Mouse (Mus musculus): Measurements from ENCODE around the gene Pds5b.
"Not testable (repeated sequence)": the region's sequence is repeated elsewhere in the genome, so short reads cannot be mapped to it uniquely, and the experiment has no call there.

The Pds5b gene

DNA sequence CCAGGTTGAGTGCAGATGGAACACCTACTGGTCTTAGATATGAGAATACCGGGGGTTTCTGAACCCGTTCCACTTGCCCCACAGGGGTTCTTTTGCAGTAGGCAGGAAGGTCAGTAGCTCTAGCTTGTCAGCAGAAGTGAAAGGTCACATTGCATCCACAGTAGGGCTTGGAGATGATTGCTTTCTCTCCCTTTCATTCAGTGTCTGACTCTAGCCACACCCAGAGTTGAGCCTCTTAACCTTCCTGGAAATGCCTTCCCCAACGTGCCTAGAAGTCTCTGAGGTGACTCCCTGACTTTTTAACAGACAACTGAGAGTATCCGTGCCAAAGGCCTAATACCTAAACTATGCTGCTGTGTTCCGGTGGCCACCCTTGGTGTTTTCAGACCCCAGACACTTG, 146.0 kb downstream of the Pds5b start:
- DNase-seq (ENCODE audit: low read depth in 1 of 2, low spot score in 2 of 2), result no peak

DNA sequence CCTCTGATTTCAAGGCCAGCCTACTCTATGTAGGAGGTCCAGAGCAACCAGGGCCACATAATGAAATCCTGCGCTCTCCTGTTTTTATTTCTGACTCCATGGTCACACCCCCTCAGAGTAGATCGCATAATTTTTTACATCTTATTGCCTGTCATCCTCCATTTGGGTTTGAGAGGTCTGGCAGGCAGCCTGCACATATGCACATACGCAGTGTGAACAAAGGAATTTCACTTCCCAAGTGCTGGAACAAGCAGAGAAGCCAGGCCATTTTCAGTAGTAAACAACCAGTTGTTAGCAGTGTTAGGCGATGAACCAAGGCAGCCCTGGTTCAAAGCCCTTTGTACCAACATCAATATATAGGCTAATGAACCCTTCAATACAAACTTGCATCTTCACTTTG, 147.6 kb downstream of the Pds5b start:
- DNase-seq (ENCODE audit: low read depth in 1 of 2, low spot score in 2 of 2), result no peak

- DNase-seq (ENCODE audit: low read depth in 1 of 2, low spot score in 2 of 2), result no peak
Observed at GRCm38 (mm10) chr5:150822781-150823180, 149.2 kb downstream of the Pds5b start.

DNA sequence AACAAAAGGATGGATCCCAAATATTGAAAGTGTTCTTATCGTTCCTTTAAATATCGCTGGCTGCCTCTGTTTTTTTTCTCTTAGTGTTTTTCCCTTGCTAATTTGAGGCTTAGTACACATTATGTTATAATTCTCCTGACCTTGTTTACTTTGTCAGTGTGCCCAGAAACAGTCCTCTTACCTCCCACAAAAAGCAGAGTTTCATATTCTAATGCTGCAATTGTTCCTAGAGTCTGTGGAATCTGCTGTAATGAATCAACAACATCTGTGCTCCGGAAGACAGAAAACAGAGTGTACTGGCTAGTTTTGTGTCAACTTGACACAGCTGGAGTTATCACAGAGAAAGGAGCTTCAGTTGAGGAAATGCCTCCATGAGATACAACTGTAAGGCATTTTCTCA, 149.8 kb downstream of the Pds5b start:
- DNase-seq (ENCODE audit: low read depth in 1 of 2, low spot score in 2 of 2), result no peak

DNA sequence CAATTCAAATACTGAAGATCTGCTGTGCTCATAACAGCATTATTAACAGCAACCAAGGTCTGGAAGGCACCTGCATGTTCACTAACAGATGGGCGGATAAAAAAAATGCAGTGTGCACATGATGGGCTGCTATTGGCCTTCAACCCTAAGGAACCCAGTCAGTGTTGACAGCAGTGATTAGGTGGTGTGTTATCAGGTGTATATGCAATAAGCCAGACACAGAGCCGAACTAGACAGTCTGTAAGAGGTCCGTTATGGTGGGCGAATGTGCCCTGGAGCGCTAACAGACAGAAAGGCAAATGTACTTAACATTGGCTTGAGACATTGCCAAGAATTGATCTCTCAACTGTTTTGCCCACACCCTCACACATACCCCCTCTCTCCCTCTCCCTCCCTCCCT, 156.0 kb downstream of the Pds5b start:
- DNase-seq (ENCODE audit: low read depth in 1 of 2, low spot score in 2 of 2), result no peak

- no peak for DNase-seq (ENCODE audit: low read depth in 1 of 2, low spot score in 2 of 2)
Observed at GRCm38 (mm10) chr5:150830718-150831117, 157.2 kb downstream of the Pds5b start.

- peak in 1 of 2 experiments; percentile 2 for DNase-seq (ENCODE audit: low read depth in 1 of 2, low spot score in 2 of 2)
Observed at GRCm38 (mm10) chr5:150836782-150837181, 163.2 kb downstream of the Pds5b start.

- no peak for DNase-seq (ENCODE audit: low read depth in 1 of 2, low spot score in 2 of 2)
Observed at GRCm38 (mm10) chr5:150839688-150840541, 166.4 kb downstream of the Pds5b start.

DNA sequence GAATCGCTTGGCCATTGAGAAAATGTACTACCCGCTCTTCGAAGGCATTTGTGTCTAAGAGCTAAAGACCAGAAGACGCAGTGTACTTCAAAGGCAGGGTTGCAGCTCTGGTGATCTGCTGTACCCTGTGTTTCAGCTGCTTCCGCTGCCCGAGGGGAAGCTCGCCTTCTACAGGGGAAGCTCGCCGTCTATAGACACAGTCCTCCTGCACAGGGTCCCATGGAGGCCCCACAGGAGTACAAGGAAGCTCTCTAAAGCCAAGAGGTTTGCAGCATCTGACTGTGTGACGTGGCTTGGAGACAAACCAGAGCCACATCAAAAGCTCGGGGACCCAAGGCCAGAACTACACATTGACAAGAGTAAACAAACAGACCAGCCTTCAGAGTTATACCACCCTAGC, 167.1 kb downstream of the Pds5b start:
- DNase-seq (ENCODE audit: low read depth in 1 of 2, low spot score in 2 of 2), result no peak

- no peak for DNase-seq (ENCODE audit: low read depth in 1 of 2, low spot score in 2 of 2)
Observed at GRCm38 (mm10) chr5:150845961-150846360, 172.4 kb downstream of the Pds5b start.

DNA sequence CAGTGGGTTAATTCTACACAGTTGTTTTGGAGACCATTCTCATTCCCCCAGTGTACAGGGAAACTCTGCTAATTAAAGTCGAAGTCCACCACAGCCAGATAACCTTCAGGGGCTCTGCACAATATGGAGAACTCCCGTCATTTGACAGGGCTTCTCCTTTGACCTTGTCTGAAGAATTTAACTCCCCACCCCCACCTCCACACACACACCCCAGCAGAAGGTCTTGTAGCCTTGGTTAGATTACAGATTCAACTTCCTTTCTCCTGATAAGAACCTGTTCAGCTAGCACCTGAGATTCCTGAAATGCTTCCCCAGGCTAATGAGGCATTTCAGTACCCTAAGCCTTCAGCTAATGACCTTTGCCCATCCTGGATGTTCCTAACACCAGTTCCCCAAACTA, 177.3 kb downstream of the Pds5b start:
- DNase-seq (ENCODE audit: low read depth in 1 of 2, low spot score in 2 of 2), result no peak

DNA sequence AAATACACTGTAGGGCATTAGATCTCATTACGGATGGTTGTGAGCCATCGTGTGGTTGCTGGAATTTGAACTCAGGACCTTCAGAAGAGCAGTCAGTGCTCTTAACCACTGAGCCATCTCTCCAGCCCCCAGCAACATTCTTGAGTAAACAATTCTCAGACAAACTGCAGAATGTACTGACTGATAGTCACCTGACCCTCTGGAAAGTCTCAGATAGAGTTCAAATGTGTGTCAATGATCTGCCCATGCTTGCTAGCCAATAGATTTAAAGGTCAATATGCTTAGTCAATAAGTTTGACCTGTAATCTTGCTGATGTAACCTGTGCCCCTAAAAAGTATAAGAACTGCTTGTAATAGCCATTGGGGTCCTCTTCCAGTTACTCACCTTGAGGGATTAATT, 178.6 kb downstream of the Pds5b start:
- not testable (repeated sequence) for DNase-seq (ENCODE audit: low read depth in 1 of 2, low spot score in 2 of 2)

- no peak for DNase-seq (ENCODE audit: low read depth in 1 of 2, low spot score in 2 of 2)
Observed at GRCm38 (mm10) chr5:150854506-150854905, 181.0 kb downstream of the Pds5b start.

DNA sequence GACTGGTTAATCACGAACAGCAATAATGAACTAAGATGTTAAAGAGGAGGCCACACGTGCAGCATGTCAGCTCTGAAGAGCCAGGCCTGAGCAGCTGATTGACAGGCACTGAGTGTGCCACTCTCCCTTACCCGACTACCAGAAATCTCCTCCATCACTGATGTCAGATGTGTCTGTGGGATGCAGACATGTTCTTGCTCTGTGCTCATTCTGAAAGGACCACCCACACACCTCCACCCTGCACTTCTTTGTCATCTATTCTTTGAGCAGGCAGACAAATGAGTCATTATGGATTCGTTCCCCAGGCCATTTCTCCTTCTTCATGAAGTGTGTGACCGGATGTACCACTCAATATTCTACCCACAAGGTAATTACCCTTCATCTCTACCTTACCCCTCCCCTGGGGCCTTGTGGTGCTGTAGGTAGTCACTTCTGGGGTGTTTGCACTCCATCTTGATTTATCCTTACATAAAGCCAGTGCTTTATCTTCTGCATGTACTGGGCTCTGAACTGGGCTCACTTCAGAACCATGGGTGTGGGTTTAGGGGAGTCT, 186.2 kb downstream of the Pds5b start:
- no peak for DNase-seq (ENCODE audit: low read depth in 1 of 2, low spot score in 2 of 2)
